Mouse (Mus musculus) left cerebral cortex, postnatal 10 days (tissue): ENCODE results near the gene Cdk16. TPM values are rescaled to one million over a fixed set of nuclear protein-coding genes. Genes with fewer than 3 reads are reported as not detected.

Experiments
- DNase-seq, 2 experiments: peaks; one replicate each; pipeline ENCODE4 v3.0.0; 2021 to 2022; ENCODE audit warnings: low spot score in 2 of 2, mixed read lengths in 1 of 2; ENCODE audit errors: extremely low spot score in 1 of 2
- intact Hi-C: fragments of 180-260 bp; cut with DNase I; formaldehyde crosslinking; loops from one replicate; pipeline ENCODE4 v1.15.1; 2025
- total RNA-seq, 2 experiments: library from RNA; stranded (reverse); gene quantifications; 2 replicates each; pipeline ENCODE4 v1.2.3; 2021

The Cdk16 gene
- total RNA-seq, 2 experiments from 2014 or later = 298 to 304 TPM

- no peak for DNase-seq
- intact Hi-C loops = no loop called here
Measured at GRCm38 (mm10) chrX:20736479-20736878, 48.7 kb downstream of the Cdk16 start.

DNA sequence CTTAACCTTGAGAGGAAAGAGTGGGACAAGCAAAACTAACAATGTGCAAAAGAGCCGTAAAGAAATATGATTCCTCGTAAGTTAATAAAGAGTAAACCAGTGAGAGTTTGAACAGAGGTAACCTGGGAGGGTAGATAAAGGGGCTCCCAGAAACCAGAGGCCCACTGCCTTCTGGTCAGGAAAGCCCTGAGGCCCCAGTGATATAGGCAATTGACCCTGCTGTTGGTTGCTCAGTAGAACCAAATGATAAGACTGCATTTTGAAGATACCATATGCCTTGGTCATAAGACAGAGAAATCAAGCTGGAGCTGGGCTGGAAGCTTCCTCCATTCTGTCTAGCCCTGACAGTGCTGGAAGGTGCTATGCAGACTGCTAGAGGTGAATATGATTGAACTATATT lies 61.1 kb downstream of the Cdk16 start:
- no peak for DNase-seq
- intact Hi-C loops = no loop called here

Other genes starting within 250 kb of the Cdk16 start
- gene Rgn, start 138.2 kb upstream of the Cdk16 start, total RNA-seq = under 1 TPM; 0.22 to 0.49 TPM
- gene Rbm10, start 70.5 kb upstream of the Cdk16 start, total RNA-seq = 10 to 100 TPM; 32.6 to 34.4 TPM
- gene Ndufb11, start 70.3 kb upstream of the Cdk16 start, total RNA-seq = 100 to 1,000 TPM; 151 to 160 TPM
- gene Uba1, start 29.6 kb upstream of the Cdk16 start, total RNA-seq = 100 to 1,000 TPM; 441 to 479 TPM
- gene Usp11, start 16.0 kb downstream of the Cdk16 start, total RNA-seq = 10 to 100 TPM; 78.0 to 80.0 TPM
- 100 to 1,000 TPM; 210 to 211 TPM for gene Araf, start 109.9 kb downstream of the Cdk16 start, total RNA-seq
- 1 to 10 TPM; 1.1 to 1.3 TPM for gene Timp1, start 182.2 kb downstream of the Cdk16 start, total RNA-seq
- gene Syn1, start 233.1 kb downstream of the Cdk16 start, total RNA-seq = 100 to 1,000 TPM; 450 to 457 TPM
- 1 to 10 TPM; 7.4 to 9.0 TPM for gene Cfp, start 243.6 kb downstream of the Cdk16 start, total RNA-seq